Comparison of ENCODE assay signal across 4 mouse cellular contexts in genomic region chr11:107136458-107136857, GRCm38 (mm10). TPM values are rescaled to one million over a fixed set of nuclear protein-coding genes. Genes with fewer than 3 reads are reported as not detected.
DNase-seq lines count a peak whose midpoint lies in the region; TF ChIP-seq lines count a peak whose summit lies in the region.
"Not testable (repeated sequence)": the region's sequence is repeated elsewhere in the genome, so short reads cannot be mapped to it uniquely, and the experiment has no call there.

No protein-coding gene starts in this region.

- H3K27ac ChIP-seq in ES-Bruce4 (ENCODE audit: insufficient read depth, low read length) (peak overlapping the region; percentile 52), ES-E14 (ENCODE audit: insufficient read depth, low read depth, low read length, poor library complexity, severe bottlenecking) (peak overlapping the region; percentile 82)

- H3K9ac ChIP-seq in ES-Bruce4 (ENCODE audit: low read depth, poor library complexity, severe bottlenecking); ES-E14 (ENCODE audit: insufficient read depth, low read depth, low read length, poor library complexity, severe bottlenecking): not testable (repeated sequence)

- H3K27me3 ChIP-seq in E14TG2a.4 (ENCODE audit: insufficient read depth, low read length); ES-Bruce4 (ENCODE audit: control insufficient read depth, insufficient read depth, low read length, poor library complexity, severe bottlenecking): not testable (repeated sequence)

- H3K4me1 ChIP-seq in E14TG2a.4 (replicated peaks; ENCODE audit: low read depth, low read length): peaks cover 67% of the 10 kb centered on the region
- not testable (repeated sequence) for H3K4me1 ChIP-seq in ES-Bruce4 (ENCODE audit: control insufficient read depth, insufficient read depth, low read length); ES-E14 (ENCODE audit: control insufficient read depth in 2 of 2, insufficient read depth in 2 of 2, low read length in 2 of 2, poor library complexity in 1 of 2)

- not testable (repeated sequence) for TF ChIP-seq EP300 in ES-Bruce4 (IDR thresholded peaks at IDR 0.05; ENCODE audit: insufficient read depth, low read depth, low read length)

- in situ Hi-C loops in ES-E14 (cut with MboI; ENCODE audit: low sequenced_read_pairs in 2 of 2, unreplicated experiment in 2 of 2): not testable (repeated sequence)

- not testable (repeated sequence) for TF ChIP-seq POLR2A in ES-Bruce4 (IDR thresholded peaks at IDR 0.05; ENCODE audit: insufficient read depth, low read length)

- H3K4me3 ChIP-seq in E14TG2a.4 (replicated peaks; ENCODE audit: low read length): peak overlapping the region; percentile 26
- not testable (repeated sequence) for H3K4me3 ChIP-seq in ES-Bruce4 (ENCODE audit: low read depth, low read length); ES-E14 (ENCODE audit: insufficient read depth in 1 of 2, low read depth in 1 of 2, low read length in 2 of 2, poor library complexity in 1 of 2, severe bottlenecking in 1 of 2)

- not testable (repeated sequence) for TF ChIP-seq CTCF in E14TG2a.4 (conservative IDR thresholded peaks at IDR 0.05; ENCODE audit: low read length); ES-Bruce4 (IDR thresholded peaks at IDR 0.05; ENCODE audit: low read depth, low read length)

- not testable (repeated sequence) for H3K9me3 ChIP-seq in E14TG2a.4 (ENCODE audit: low read length); ES-Bruce4 (replicated peaks; ENCODE audit: control insufficient read depth, insufficient read depth, low read length, poor library complexity, severe bottlenecking); ES-E14 (ENCODE audit: control insufficient read depth, insufficient read depth, low read depth, low read length)

- not testable (repeated sequence) for DNase-seq in ES-E14 (ENCODE audit: low read depth, low spot score)
- peak; percentile 54 for DNase-seq in R1 (ENCODE audit: low read depth, low spot score)

- H3K36me3 ChIP-seq in E14TG2a.4 (ENCODE audit: insufficient read depth, low read length); ES-Bruce4 (ENCODE audit: control insufficient read depth, insufficient read depth, low read length, poor library complexity, severe bottlenecking); ES-E14 (ENCODE audit: control insufficient read depth, insufficient read depth, low read length, poor library complexity, severe bottlenecking): not testable (repeated sequence)

TF ChIP-seq in ES-E14, 5 proteins besides CTCF, POLR2A, EP300 and RAD21:
- peak; percentile 73; the same call in 1 of the 2 replicates for TF ChIP-seq ZNF384 (IDR thresholded peaks at IDR 0.05; ENCODE audit: low read depth, low read length)

RNA-seq across cellular contexts. Expression of gene Bptf, which starts 4.5 kb away (rescaled TPM):
- 101 and 108 TPM in 2 replicates for polyA plus RNA-seq in ES-Bruce4 (2011; ENCODE audit: insufficient read depth, insufficient read length, low read depth, missing spikeins)
- total RNA-seq in ES-E14 (2012; rRNA removed): 81.3 and 86.4 TPM in 2 replicates

RNA-seq across cellular contexts. Expression of gene Nol11, which starts 52.7 kb away (rescaled TPM):
- 93.5 and 93.7 TPM in 2 replicates for polyA plus RNA-seq in ES-Bruce4 (2011; ENCODE audit: insufficient read depth, insufficient read length, low read depth, missing spikeins)
- 77.0 and 90.4 TPM in 2 replicates for total RNA-seq in ES-E14 (2012; rRNA removed)
